Mouse (Mus musculus) bone marrow macrophage, adult 2 months (primary cell): ENCODE results near the gene Mapk8ip3. TPM values are rescaled to one million over a fixed set of nuclear protein-coding genes. Genes with fewer than 3 reads are reported as not detected.

Experiments used
- H3K27ac ChIP-seq: 2 replicates; pipeline ENCODE4 v1.5.1; 2012; ENCODE audit warnings: low read depth, low read length; ENCODE audit not compliant: insufficient read depth
- H3K4me1 ChIP-seq: 2 replicates; pipeline ENCODE4 v1.6.1; 2012; ENCODE audit warnings: low read length; ENCODE audit not compliant: control insufficient read depth, insufficient read depth
- H3K4me3 ChIP-seq: 2 replicates; pipeline ENCODE4 v1.5.1; 2012; ENCODE audit warnings: mild to moderate bottlenecking, low read length, moderate library complexity; ENCODE audit not compliant: insufficient read depth
- CTCF ChIP-seq: IDR thresholded peaks from 2 replicates; pipeline ENCODE4 v1.5.1; 2012; ENCODE audit warnings: low read depth, mild to moderate bottlenecking, low read length, moderate library complexity
- POLR2A ChIP-seq: IDR thresholded peaks from 2 replicates; pipeline ENCODE4 v1.6.1; 2012; ENCODE audit warnings: mild to moderate bottlenecking, low read depth, low read length, borderline replicate concordance
- polyA plus RNA-seq: library from polyadenylated mRNA; stranded (reverse); fragments of >200 nt; gene quantifications from 2 replicates; pipeline ENCODE4 v1.2.4, GENCODE M21; 2012; ENCODE audit not compliant: missing spikeins, insufficient read depth, insufficient read length

Gene Mapk8ip3
- polyA plus RNA-seq, 1 experiment = 56.7 TPM

- Histone ChIP-seq H3K4me1 (no peaks in the 10 kb centered on the region), H3K27ac (no peak overlapping the region), H3K4me3 (no peak overlapping the region)
- TF ChIP-seq POLR2A (no peak), CTCF (peak; percentile 25; the same call in 1 of the 2 replicates)
Observed at GRCm38 (mm10) chr17:24902671-24903474, 33.9 kb downstream of the Mapk8ip3 start.

GRCm38 (mm10) chr17:24902124-24902523, 34.7 kb downstream of the Mapk8ip3 start:
- TF ChIP-seq CTCF = no peak
- TF ChIP-seq POLR2A = no peak
- H3K4me3 ChIP-seq = no peak overlapping the region
- 0 out of 2 replicates have a peak, but pooled peaks cover 1% of the 10 kb centered on the region for H3K4me1 ChIP-seq
- no peak overlapping the region for H3K27ac ChIP-seq

GRCm38 (mm10) chr17:24900014-24900413, 36.8 kb downstream of the Mapk8ip3 start:
- Histone ChIP-seq H3K4me3 (no peak overlapping the region), H3K27ac (no peak overlapping the region), H3K4me1 (0 out of 2 replicates have a peak, but pooled peaks cover 4% of the 10 kb centered on the region)
- TF ChIP-seq POLR2A (no peak), CTCF (no peak)

- TF ChIP-seq POLR2A (no peak), CTCF (no peak)
- no peak overlapping the region for H3K27ac ChIP-seq
- 0 out of 2 replicates have a peak, but pooled peaks cover 4% of the 10 kb centered on the region for H3K4me1 ChIP-seq
- no peak overlapping the region for H3K4me3 ChIP-seq
Observed at GRCm38 (mm10) chr17:24899153-24899552, 37.6 kb downstream of the Mapk8ip3 start.

- Histone ChIP-seq H3K4me3 (no peak overlapping the region), H3K4me1 (0 out of 2 replicates have a peak, but pooled peaks cover 4% of the 10 kb centered on the region), H3K27ac (no peak overlapping the region)
- no peak for TF ChIP-seq POLR2A
- TF ChIP-seq CTCF = no peak
Observed at GRCm38 (mm10) chr17:24898041-24898854, 38.5 kb downstream of the Mapk8ip3 start.

GRCm38 (mm10) chr17:24897600-24897999, 39.2 kb downstream of the Mapk8ip3 start:
- TF ChIP-seq POLR2A = no peak
- Histone ChIP-seq H3K4me1 (0 out of 2 replicates have a peak, but pooled peaks cover 4% of the 10 kb centered on the region), H3K27ac (no peak overlapping the region), H3K4me3 (no peak overlapping the region)

GRCm38 (mm10) chr17:24896993-24897269, 39.8 kb downstream of the Mapk8ip3 start:
- Histone ChIP-seq H3K4me3 (peak overlapping the region; percentile 100), H3K4me1 (0 out of 2 replicates have a peak, but pooled peaks cover 4% of the 10 kb centered on the region), H3K27ac (no peak overlapping the region)
- no peak for TF ChIP-seq POLR2A

GRCm38 (mm10) chr17:24896241-24896992, 40.4 kb downstream of the Mapk8ip3 start, which contains the start of gene Nme3:
Gene Nme3, plus strand, starts transcription at chr17:24896500.
- no peak for TF ChIP-seq POLR2A
- no peak for TF ChIP-seq CTCF
- Histone ChIP-seq H3K4me3 (peak within 1 kb of the TSS; percentile 100), H3K4me1 (0 out of 2 replicates have a peak, but pooled peaks cover 4% of the 10 kb centered on the region), H3K27ac (peak within 1 kb of the TSS; percentile 59)

GRCm38 (mm10) chr17:24895571-24896240, 41.1 kb downstream of the Mapk8ip3 start:
- TF ChIP-seq CTCF = no peak
- TF ChIP-seq POLR2A = no peak
- H3K4me1 ChIP-seq = 0 out of 2 replicates have a peak, but pooled peaks cover 4% of the 10 kb centered on the region
- H3K4me3 ChIP-seq = peak overlapping the region; percentile 100
- H3K27ac ChIP-seq = peak overlapping the region; percentile 59
